Mouse (Mus musculus): Measurements from ENCODE around the gene Erbb2.

GRCm38 (mm10) chr11:98445238-98445637 is 33.0 kb downstream of the Erbb2 start:
- TF ChIP-seq CTCF (IDR thresholded peaks at IDR 0.05; ENCODE audit: low read depth) (no peak), EP300 (IDR thresholded peaks at IDR 0.05; ENCODE audit: low read depth) (no peak)

Measured in liver, postnatal 0 days (tissue).